Mouse (Mus musculus) erythroblast, embryonic 14.5 days (primary cell): ENCODE measurements around the gene Etv3. TPM values are rescaled to one million over a fixed set of nuclear protein-coding genes. Genes with fewer than 3 reads are reported as not detected.

ENCODE experiments used
- H3K27me3 ChIP-seq: 2 replicates; pipeline ENCODE4 v1.6.1; 2012; ENCODE audit warnings: inconsistent platforms; ENCODE audit not compliant: control insufficient read depth
- H3K36me3 ChIP-seq: 2 replicates; pipeline ENCODE4 v1.6.1; 2012; ENCODE audit warnings: mild to moderate bottlenecking, inconsistent platforms; ENCODE audit not compliant: control insufficient read depth
- H3K4me1 ChIP-seq: 2 replicates; pipeline ENCODE4 v1.6.1; 2012; ENCODE audit warnings: inconsistent platforms; ENCODE audit not compliant: control insufficient read depth
- H3K4me3 ChIP-seq: replicated peaks from 2 replicates; pipeline ENCODE3; 2012; ENCODE audit warnings: moderate library complexity, mild to moderate bottlenecking, inconsistent platforms
- H3K9me3 ChIP-seq: 2 replicates; pipeline ENCODE4 v1.6.1; 2012; ENCODE audit warnings: low read length, inconsistent platforms, mixed read lengths; ENCODE audit not compliant: control insufficient read depth
- GATA1 ChIP-seq: IDR thresholded peaks from 2 replicates; pipeline ENCODE4 v1.6.1; 2012; ENCODE audit warnings: low read length, inconsistent platforms, mixed read lengths
- TAL1 ChIP-seq: IDR thresholded peaks from 3 replicates; pipeline ENCODE4 v1.6.1; 2012; ENCODE audit warnings: low read length, inconsistent platforms, mixed read lengths
- polyA plus RNA-seq: library from polyadenylated mRNA; stranded (reverse); fragments of >175 nt; gene quantifications from 2 replicates; pipeline ENCODE4 v1.2.3, GENCODE M21; 2012

Etv3 gene
- polyA plus RNA-seq, 1 experiment: 0.13 TPM

DNA sequence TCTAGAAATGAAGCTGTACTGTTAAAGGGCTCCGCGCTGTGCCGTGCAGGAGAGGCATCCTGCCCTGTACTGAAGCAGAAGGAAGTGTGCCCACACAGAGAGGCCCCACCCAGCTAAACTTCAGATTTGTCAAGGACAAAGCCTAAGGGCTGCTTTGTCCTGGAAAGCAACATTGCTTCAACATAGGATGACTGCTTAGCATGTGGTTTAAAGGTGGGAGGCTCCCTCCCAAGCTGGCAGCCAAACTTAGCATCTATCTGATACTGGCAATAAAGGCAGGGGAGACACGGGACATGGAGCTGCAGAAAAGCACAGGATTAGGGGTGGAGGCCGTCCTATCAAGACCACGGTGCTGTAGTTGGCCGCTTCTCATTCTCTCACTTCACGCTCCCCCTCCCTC is 24.1 kb upstream of the Etv3 start:
- Histone ChIP-seq H3K4me3 (no peak overlapping the region), H3K27me3 (peaks cover 5% of the 10 kb centered on the region)
- TF ChIP-seq TAL1: no peak
- TF ChIP-seq GATA1: no peak

GRCm38 (mm10) chr3:87502771-87503170 is 22.4 kb upstream of the Etv3 start:
- Histone ChIP-seq H3K36me3 (no peaks in the 10 kb centered on the region), H3K4me1 (no peaks in the 10 kb centered on the region), H3K4me3 (no peak overlapping the region), H3K9me3 (no peaks in the 10 kb centered on the region), H3K27me3 (peaks cover 5% of the 10 kb centered on the region)
- TF ChIP-seq TAL1 (no peak), GATA1 (no peak)

More for the DNA sequence above, 24.1 kb upstream of the Etv3 start:
- Histone ChIP-seq H3K9me3 (no peaks in the 10 kb centered on the region), H3K4me1 (no peaks in the 10 kb centered on the region), H3K36me3 (no peaks in the 10 kb centered on the region)

DNA sequence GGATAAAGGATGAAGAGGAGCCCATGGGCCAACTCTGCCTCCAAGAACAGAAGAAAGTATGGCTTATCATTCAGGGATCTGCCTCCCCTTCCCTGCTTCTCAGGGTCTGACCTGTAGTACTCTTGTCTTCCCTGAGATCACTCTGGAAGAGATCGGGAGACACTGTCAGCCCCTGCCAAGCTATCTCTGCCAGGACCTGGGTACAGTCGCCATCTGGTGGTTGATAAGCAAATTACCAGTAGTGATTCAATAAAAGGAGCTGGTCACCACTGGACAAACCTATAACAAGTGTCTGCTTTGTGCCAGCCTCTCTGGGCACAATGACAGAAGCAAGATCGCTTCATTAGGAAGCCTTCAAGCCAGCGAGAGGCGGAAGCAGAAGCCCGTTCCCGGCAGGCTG is 20.9 kb upstream of the Etv3 start:
- Histone ChIP-seq H3K4me1 (no peaks in the 10 kb centered on the region), H3K9me3 (no peaks in the 10 kb centered on the region), H3K27me3 (peaks cover 5% of the 10 kb centered on the region), H3K36me3 (no peaks in the 10 kb centered on the region), H3K4me3 (no peak overlapping the region)
- TF ChIP-seq TAL1: no peak
- TF ChIP-seq GATA1: no peak

- H3K36me3 ChIP-seq: no peaks in the 10 kb centered on the region
- H3K4me1 ChIP-seq: no peaks in the 10 kb centered on the region
- TF ChIP-seq GATA1: no peak
- no peak for TF ChIP-seq TAL1
- H3K27me3 ChIP-seq: peaks cover 5% of the 10 kb centered on the region
- H3K9me3 ChIP-seq: no peaks in the 10 kb centered on the region
- no peak overlapping the region for H3K4me3 ChIP-seq
These were observed 20.3 kb upstream of the Etv3 start for GRCm38 (mm10) chr3:87504749-87505425.

GRCm38 (mm10) chr3:87506456-87507416 is 18.5 kb upstream of the Etv3 start:
- Histone ChIP-seq H3K4me3 (no peak overlapping the region), H3K9me3 (no peaks in the 10 kb centered on the region), H3K4me1 (no peaks in the 10 kb centered on the region), H3K27me3 (no peaks in the 10 kb centered on the region), H3K36me3 (no peaks in the 10 kb centered on the region)
- TF ChIP-seq TAL1: no peak
- TF ChIP-seq GATA1: no peak

GRCm38 (mm10) chr3:87508205-87508901 is 16.9 kb upstream of the Etv3 start:
- Histone ChIP-seq H3K27me3 (no peaks in the 10 kb centered on the region), H3K36me3 (no peaks in the 10 kb centered on the region), H3K4me1 (peaks cover 8% of the 10 kb centered on the region)

GRCm38 (mm10) chr3:87509061-87509460 is 16.1 kb upstream of the Etv3 start:
- Histone ChIP-seq H3K4me1 (peaks cover 8% of the 10 kb centered on the region), H3K27me3 (no peaks in the 10 kb centered on the region), H3K36me3 (no peaks in the 10 kb centered on the region), H3K9me3 (no peaks in the 10 kb centered on the region), H3K4me3 (no peak overlapping the region)
- TF ChIP-seq TAL1: no peak
- TF ChIP-seq GATA1: no peak

More at GRCm38 (mm10) chr3:87508205-87508901, 16.9 kb upstream of the Etv3 start:
- TF ChIP-seq GATA1 (no peak), TAL1 (no peak)
- Histone ChIP-seq H3K4me3 (no peak overlapping the region), H3K9me3 (no peaks in the 10 kb centered on the region)

GRCm38 (mm10) chr3:87510832-87511231 is 14.4 kb upstream of the Etv3 start:
- H3K36me3 ChIP-seq: no peaks in the 10 kb centered on the region
- H3K9me3 ChIP-seq: no peaks in the 10 kb centered on the region
- TF ChIP-seq TAL1: no peak
- TF ChIP-seq GATA1: no peak
- peaks cover 10% of the 10 kb centered on the region for H3K4me1 ChIP-seq
- H3K27me3 ChIP-seq: no peaks in the 10 kb centered on the region
- H3K4me3 ChIP-seq: no peak overlapping the region
